Mouse (Mus musculus) heart, adult 2 months (tissue): ENCODE measurements at regions not wholly inside any gene's neighbourhood (a gene's known extent, or its start where the extent isn't known, plus 50 kb on each side); places are given as distances from the start of the nearest gene placed in this dataset.

Experiments
- DNase-seq, 2 experiments: peaks; one replicate each; pipeline ENCODE4 v3.0.0; 2021
- H3K27ac ChIP-seq: fragments of 200-600 bp; 2 replicates; pipeline ENCODE4 v1.8.1; 2022
- H3K27me3 ChIP-seq: fragments of 200-500 bp; 2 replicates; pipeline ENCODE4 v1.6.1; 2012; ENCODE audit warnings: mild to moderate bottlenecking, low read length, inconsistent platforms, mixed read lengths; ENCODE audit not compliant: control insufficient read depth, insufficient read depth
- H3K36me3 ChIP-seq: fragments of 200-500 bp; 2 replicates; pipeline ENCODE4 v1.6.1; 2012; ENCODE audit warnings: low read length, inconsistent platforms; ENCODE audit not compliant: control insufficient read depth, insufficient read depth
- H3K4me1 ChIP-seq: fragments of 200-500 bp; 2 replicates; pipeline ENCODE4 v1.6.1; 2011; ENCODE audit warnings: low read length; ENCODE audit not compliant: control insufficient read depth, insufficient read depth
- H3K4me3 ChIP-seq: fragments of 200-600 bp; 2 replicates; pipeline ENCODE4 v1.8.1; 2022
- H3K79me2 ChIP-seq: fragments of 200-500 bp; replicated peaks from 2 replicates; pipeline ENCODE4 v1.6.1; 2012; ENCODE audit warnings: mild to moderate bottlenecking, inconsistent platforms, low read length, moderate library complexity, mixed read lengths; ENCODE audit not compliant: control insufficient read depth, insufficient read depth
- H3K9ac ChIP-seq: fragments of 200-500 bp; 2 replicates; pipeline ENCODE4 v1.6.1; 2012; ENCODE audit warnings: low read depth, mild to moderate bottlenecking, control low read depth, inconsistent platforms, low read length, mixed read lengths
- CTCF ChIP-seq: fragments of 200-600 bp; IDR thresholded peaks from 2 replicates; pipeline ENCODE4 v1.8.1; 2022; ENCODE audit warnings: antibody characterized with exemption, mild to moderate bottlenecking, moderate library complexity
- EP300 ChIP-seq: fragments of 200-500 bp; IDR thresholded peaks from 2 replicates; pipeline ENCODE4 v1.6.1; 2011; ENCODE audit warnings: low read depth, low read length, control low read depth; ENCODE audit not compliant: insufficient read depth
- POLR2A ChIP-seq: fragments of 200-500 bp; IDR thresholded peaks from 2 replicates; pipeline ENCODE4 v1.6.1; 2011; ENCODE audit warnings: mild to moderate bottlenecking, low read depth, low read length, control low read depth; ENCODE audit not compliant: insufficient read depth
- WGBS: fragments of 180-500 bp; shearing (Covaris S2); methylation state at CpG from one replicate; pipeline ENCODE4 v1.1.7; 2018; 5-methylcytosine and 5-hydroxymethylcytosine counted together
- intact Hi-C: fragments of 180-260 bp; cut with DNase I; formaldehyde crosslinking; loops from one replicate; pipeline ENCODE4 v1.15.1; 2025

- 84% methylated on average over 11 of the region's 11 CpGs for WGBS
- no peaks in the 10 kb centered on the region for H3K4me1 ChIP-seq
- no peak overlapping the region for H3K27ac ChIP-seq
- no peaks in the 10 kb centered on the region for H3K79me2 ChIP-seq
- no peak for DNase-seq
- no peaks in the 10 kb centered on the region for H3K36me3 ChIP-seq
- intact Hi-C loops = no loop called here
- no peak overlapping the region for H3K4me3 ChIP-seq
- H3K9ac ChIP-seq = no peak overlapping the region
- TF ChIP-seq POLR2A = no peak
- no peak for TF ChIP-seq EP300
- no peak for TF ChIP-seq CTCF
- no peaks in the 10 kb centered on the region for H3K27me3 ChIP-seq
Observed at GRCm38 (mm10) chr5:42502124-42502801, 434.5 kb downstream of the Gm16223 start.

GRCm38 (mm10) chr5:42502802-42503136 lies 435.0 kb downstream of the Gm16223 start:
- H3K4me3 ChIP-seq = no peak overlapping the region
- no peaks in the 10 kb centered on the region for H3K4me1 ChIP-seq
- H3K9ac ChIP-seq = no peak overlapping the region
- no peaks in the 10 kb centered on the region for H3K36me3 ChIP-seq
- 86% methylated on average over 1 of the region's 1 CpGs for WGBS
- no peaks in the 10 kb centered on the region for H3K27me3 ChIP-seq
- H3K79me2 ChIP-seq = no peaks in the 10 kb centered on the region
- H3K27ac ChIP-seq = no peak overlapping the region
- intact Hi-C loops = no loop called here
- no peak for DNase-seq
- no peak for TF ChIP-seq CTCF
- TF ChIP-seq EP300 = no peak
- TF ChIP-seq POLR2A = no peak

- Histone ChIP-seq H3K4me3 (no peak overlapping the region), H3K36me3 (no peaks in the 10 kb centered on the region), H3K27me3 (no peaks in the 10 kb centered on the region), H3K4me1 (no peaks in the 10 kb centered on the region), H3K9ac (no peak overlapping the region), H3K27ac (no peak overlapping the region), H3K79me2 (no peaks in the 10 kb centered on the region)
- no peak for DNase-seq
- no peak for TF ChIP-seq CTCF
- no peak for TF ChIP-seq POLR2A
- no peak for TF ChIP-seq EP300
- intact Hi-C loops = no loop called here
- 61% methylated on average over 5 of the region's 5 CpGs for WGBS
Observed at GRCm38 (mm10) chr5:42509200-42509599, 441.4 kb downstream of the Gm16223 start.

GRCm38 (mm10) chr5:42523116-42524113 lies 455.7 kb downstream of the Gm16223 start:
- Histone ChIP-seq H3K4me1 (no peaks in the 10 kb centered on the region), H3K27me3 (no peaks in the 10 kb centered on the region), H3K9ac (no peak overlapping the region), H3K4me3 (no peak overlapping the region), H3K79me2 (no peaks in the 10 kb centered on the region), H3K36me3 (no peaks in the 10 kb centered on the region), H3K27ac (no peak overlapping the region)
- no peak for DNase-seq
- TF ChIP-seq POLR2A (no peak), CTCF (no peak), EP300 (no peak)
- intact Hi-C loops = no loop called here
- 75% methylated on average over 4 of the region's 4 CpGs for WGBS

- H3K4me1 ChIP-seq = no peaks in the 10 kb centered on the region
- H3K36me3 ChIP-seq = no peaks in the 10 kb centered on the region
- no peak overlapping the region for H3K27ac ChIP-seq
- no peak for DNase-seq
- no peak overlapping the region for H3K4me3 ChIP-seq
- no peaks in the 10 kb centered on the region for H3K79me2 ChIP-seq
- no peak overlapping the region for H3K9ac ChIP-seq
- H3K27me3 ChIP-seq = no peaks in the 10 kb centered on the region
- TF ChIP-seq CTCF = no peak
- TF ChIP-seq EP300 = no peak
- no peak for TF ChIP-seq POLR2A
- 81% methylated on average over 5 of the region's 5 CpGs for WGBS
- intact Hi-C loops = no loop called here
Observed at GRCm38 (mm10) chr5:42525431-42525830, 457.7 kb downstream of the Gm16223 start.

- intact Hi-C loops = no loop called here
- Histone ChIP-seq H3K4me3 (no peak overlapping the region), H3K27me3 (no peaks in the 10 kb centered on the region), H3K9ac (no peak overlapping the region), H3K4me1 (no peaks in the 10 kb centered on the region), H3K27ac (no peak overlapping the region), H3K36me3 (no peaks in the 10 kb centered on the region), H3K79me2 (no peaks in the 10 kb centered on the region)
- no peak for TF ChIP-seq CTCF
- no peak for TF ChIP-seq POLR2A
- TF ChIP-seq EP300 = no peak
- whole genome bisulfite sequencing = 77% methylated on average over 2 of the region's 2 CpGs
- DNase-seq = no peak
Observed at GRCm38 (mm10) chr5:42560537-42560936, 492.8 kb downstream of the Gm16223 start.
